Mouse (Mus musculus): ENCODE results near the gene Pde4b. TPM values are rescaled to one million over a fixed set of nuclear protein-coding genes. Genes with fewer than 3 reads are reported as not detected.

The Pde4b gene
- polyA plus RNA-seq, 1 experiment from 2014 or later = 3.1 TPM

DNA sequence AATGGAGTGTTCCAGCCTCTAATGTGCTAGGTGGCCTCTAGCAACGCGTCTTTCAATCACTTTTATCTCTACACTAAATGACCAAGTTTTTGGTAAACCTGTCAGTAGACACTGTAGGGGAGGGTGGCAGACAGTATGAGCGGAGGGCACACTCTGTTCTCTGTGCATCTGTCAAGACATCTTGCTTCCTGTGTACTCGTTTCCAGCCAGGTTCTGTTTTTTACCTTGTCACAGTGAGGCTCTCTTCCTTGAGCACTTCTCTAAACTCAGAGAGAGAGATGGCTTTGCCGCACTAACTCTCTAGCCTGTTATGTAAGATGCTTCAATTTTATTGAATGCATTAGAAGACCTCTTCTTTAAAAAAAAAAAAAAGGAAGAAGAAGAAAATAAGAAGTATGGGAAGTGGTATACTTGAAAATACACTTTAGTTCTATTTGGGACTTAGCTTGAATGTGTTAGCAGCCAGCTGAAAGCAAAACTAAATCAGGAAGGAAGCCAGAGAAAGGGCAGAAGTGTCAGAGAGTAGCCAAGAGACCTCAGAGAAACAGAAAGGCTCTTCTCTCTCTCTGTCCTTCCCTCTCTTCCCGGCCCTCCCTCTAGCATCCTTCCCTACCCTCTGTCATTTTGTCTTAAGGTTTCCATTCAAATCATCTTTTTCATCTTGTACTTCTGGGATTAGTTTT is 202.8 kb downstream of the Pde4b start:
- no peak for ATAC-seq (ENCODE audit: low read depth)
- Histone ChIP-seq H3K4me1 (ENCODE audit: control insufficient read depth, low read depth, low read length) (no peaks in the 10 kb centered on the region), H3K27me3 (ENCODE audit: control insufficient read depth, insufficient read depth, low read depth, low read length) (no peaks in the 10 kb centered on the region), H3K9me3 (replicated peaks; ENCODE audit: control insufficient read depth, low read length) (no peaks in the 10 kb centered on the region), H3K4me2 (ENCODE audit: low read depth, low read length) (no peak overlapping the region), H3K27ac (ENCODE audit: low read length) (no peak overlapping the region), H3K9ac (ENCODE audit: low read depth, low read length) (no peak overlapping the region), H3K36me3 (ENCODE audit: control insufficient read depth, insufficient read depth) (no peaks in the 10 kb centered on the region), H3K4me3 (ENCODE audit: low read depth, low read length) (no peak overlapping the region)
- 23% methylated on average over 6 of the region's 6 CpGs for WGBS (ENCODE audit: insufficient replicate concordance)

DNA sequence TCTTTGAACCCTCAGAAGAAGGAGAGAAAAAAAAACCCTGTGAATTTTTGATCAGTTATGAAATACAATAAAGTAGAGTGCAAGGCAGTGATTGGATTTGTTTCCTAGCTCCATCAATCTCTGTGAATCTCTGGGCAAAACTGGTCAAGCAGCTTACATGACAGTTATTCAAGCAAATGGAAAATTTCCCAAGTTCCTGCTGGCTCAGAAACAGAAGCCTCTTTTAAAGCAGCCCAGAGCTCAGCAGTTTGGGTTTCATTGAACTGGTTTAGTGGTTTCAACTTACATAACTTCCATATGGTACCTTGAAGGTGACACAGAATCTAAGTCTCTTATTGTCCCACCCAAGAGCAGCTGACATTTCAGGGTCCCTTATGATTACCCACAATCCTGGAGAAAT is 210.2 kb downstream of the Pde4b start:
- ATAC-seq (ENCODE audit: low read depth) = no peak
- H3K27ac ChIP-seq (ENCODE audit: low read length) = no peak overlapping the region
- H3K4me3 ChIP-seq (ENCODE audit: low read depth, low read length) = no peak overlapping the region
- no peaks in the 10 kb centered on the region for H3K9me3 ChIP-seq (replicated peaks; ENCODE audit: control insufficient read depth, low read length)
- no peak overlapping the region for H3K9ac ChIP-seq (ENCODE audit: low read depth, low read length)
- no peaks in the 10 kb centered on the region for H3K4me1 ChIP-seq (ENCODE audit: control insufficient read depth, low read depth, low read length)
- H3K27me3 ChIP-seq (ENCODE audit: control insufficient read depth, insufficient read depth, low read depth, low read length) = no peaks in the 10 kb centered on the region
- H3K36me3 ChIP-seq (ENCODE audit: control insufficient read depth, insufficient read depth) = no peaks in the 10 kb centered on the region
- no peak overlapping the region for H3K4me2 ChIP-seq (ENCODE audit: low read depth, low read length)

DNA sequence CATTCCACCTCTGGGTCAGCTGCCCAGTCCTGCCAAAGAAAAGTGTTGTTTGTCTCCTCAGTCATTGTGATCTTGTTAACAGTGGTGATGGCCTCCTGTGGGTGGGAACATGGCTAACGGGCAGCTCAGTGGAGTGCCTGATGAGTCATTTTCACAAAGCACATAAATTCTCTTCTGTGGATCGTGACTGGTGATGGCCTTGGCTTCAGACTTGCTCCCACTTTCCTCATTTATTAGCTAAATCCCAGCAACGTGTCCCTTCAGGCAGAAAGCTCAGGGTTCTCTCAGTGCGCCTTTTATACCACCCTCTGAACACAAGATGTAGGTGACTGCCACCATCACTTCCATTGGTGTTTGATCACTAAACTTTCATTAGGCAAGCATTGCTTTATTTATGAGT is 215.2 kb downstream of the Pde4b start:
- 46% methylated on average over 4 of the region's 4 CpGs for WGBS (ENCODE audit: insufficient replicate concordance)
- no peak overlapping the region for H3K9ac ChIP-seq (ENCODE audit: low read depth, low read length)
- H3K36me3 ChIP-seq (ENCODE audit: control insufficient read depth, insufficient read depth) = no peaks in the 10 kb centered on the region
- H3K27ac ChIP-seq (ENCODE audit: low read length) = no peak overlapping the region
- H3K4me1 ChIP-seq (ENCODE audit: control insufficient read depth, low read depth, low read length) = no peaks in the 10 kb centered on the region
- H3K4me3 ChIP-seq (ENCODE audit: low read depth, low read length) = no peak overlapping the region
- ATAC-seq (ENCODE audit: low read depth) = no peak
- H3K27me3 ChIP-seq (ENCODE audit: control insufficient read depth, insufficient read depth, low read depth, low read length) = no peaks in the 10 kb centered on the region
- H3K9me3 ChIP-seq (replicated peaks; ENCODE audit: control insufficient read depth, low read length) = no peaks in the 10 kb centered on the region
- H3K4me2 ChIP-seq (ENCODE audit: low read depth, low read length) = no peak overlapping the region

DNA sequence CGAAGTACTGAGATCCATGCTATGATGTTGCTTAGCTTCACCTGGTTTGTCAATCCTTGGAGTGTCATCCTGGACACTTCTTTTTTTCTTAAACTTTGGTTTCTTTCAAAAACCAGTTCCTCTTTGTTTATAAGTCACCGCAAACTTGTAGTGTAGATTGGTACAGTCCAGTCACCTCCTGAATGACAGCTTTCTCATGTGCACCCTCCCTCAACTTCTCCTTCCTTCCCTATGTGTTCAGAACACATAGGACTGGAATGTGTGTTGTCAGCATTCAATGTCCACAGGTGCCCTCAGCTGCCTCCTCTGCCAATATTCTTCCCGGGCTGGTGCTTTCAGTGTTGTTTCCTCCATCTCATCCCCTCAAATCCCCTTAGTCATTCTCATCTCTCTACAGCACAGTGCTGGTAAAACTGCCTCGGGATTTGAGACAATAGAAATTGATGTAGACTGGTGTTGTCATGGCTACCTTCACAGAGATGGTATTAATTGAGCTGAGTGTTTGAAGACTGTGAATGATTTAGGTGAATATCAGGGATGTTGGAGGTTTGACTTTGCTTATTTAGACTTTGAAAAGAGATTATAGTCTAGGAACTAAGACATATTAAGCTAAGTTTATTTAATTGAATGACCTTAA is 220.4 kb downstream of the Pde4b start:
- no peaks in the 10 kb centered on the region for H3K4me1 ChIP-seq (ENCODE audit: control insufficient read depth, low read depth, low read length)
- no peak overlapping the region for H3K4me3 ChIP-seq (ENCODE audit: low read depth, low read length)
- ATAC-seq (ENCODE audit: low read depth) = no peak
- H3K9ac ChIP-seq (ENCODE audit: low read depth, low read length) = no peak overlapping the region
- H3K27me3 ChIP-seq (ENCODE audit: control insufficient read depth, insufficient read depth, low read depth, low read length) = no peaks in the 10 kb centered on the region
- no peaks in the 10 kb centered on the region for H3K36me3 ChIP-seq (ENCODE audit: control insufficient read depth, insufficient read depth)
- H3K27ac ChIP-seq (ENCODE audit: low read length) = no peak overlapping the region
- H3K9me3 ChIP-seq (replicated peaks; ENCODE audit: control insufficient read depth, low read length) = no peaks in the 10 kb centered on the region
- H3K4me2 ChIP-seq (ENCODE audit: low read depth, low read length) = no peak overlapping the region
- WGBS (ENCODE audit: insufficient replicate concordance) = 56% methylated on average over 4 of the region's 4 CpGs

DNA sequence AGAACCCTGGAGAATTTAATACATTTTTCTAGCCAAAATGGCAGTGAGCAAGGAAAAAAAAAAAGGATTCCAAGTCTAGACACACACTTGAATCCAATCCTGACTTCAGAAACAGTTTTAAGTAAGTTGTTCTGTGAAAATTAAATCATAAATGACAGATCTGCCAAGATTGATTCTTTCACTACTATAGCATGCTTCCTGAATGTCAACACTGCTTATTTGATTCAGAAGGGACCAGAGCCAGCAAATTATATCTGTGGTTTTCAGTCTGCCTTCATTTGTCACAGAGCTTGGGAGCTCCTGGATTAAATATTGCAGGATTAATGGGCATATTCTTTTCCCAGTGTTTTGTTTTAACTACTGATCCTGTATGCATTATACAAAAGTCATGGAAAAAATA is 223.3 kb downstream of the Pde4b start:
- no peaks in the 10 kb centered on the region for H3K27me3 ChIP-seq (ENCODE audit: control insufficient read depth, insufficient read depth, low read depth, low read length)
- no peak overlapping the region for H3K4me3 ChIP-seq (ENCODE audit: low read depth, low read length)
- no peaks in the 10 kb centered on the region for H3K9me3 ChIP-seq (replicated peaks; ENCODE audit: control insufficient read depth, low read length)
- H3K4me1 ChIP-seq (ENCODE audit: control insufficient read depth, low read depth, low read length) = no peaks in the 10 kb centered on the region
- ATAC-seq (ENCODE audit: low read depth) = no peak
- no peak overlapping the region for H3K4me2 ChIP-seq (ENCODE audit: low read depth, low read length)
- no peaks in the 10 kb centered on the region for H3K36me3 ChIP-seq (ENCODE audit: control insufficient read depth, insufficient read depth)
- no peak overlapping the region for H3K9ac ChIP-seq (ENCODE audit: low read depth, low read length)
- no peak overlapping the region for H3K27ac ChIP-seq (ENCODE audit: low read length)

DNA sequence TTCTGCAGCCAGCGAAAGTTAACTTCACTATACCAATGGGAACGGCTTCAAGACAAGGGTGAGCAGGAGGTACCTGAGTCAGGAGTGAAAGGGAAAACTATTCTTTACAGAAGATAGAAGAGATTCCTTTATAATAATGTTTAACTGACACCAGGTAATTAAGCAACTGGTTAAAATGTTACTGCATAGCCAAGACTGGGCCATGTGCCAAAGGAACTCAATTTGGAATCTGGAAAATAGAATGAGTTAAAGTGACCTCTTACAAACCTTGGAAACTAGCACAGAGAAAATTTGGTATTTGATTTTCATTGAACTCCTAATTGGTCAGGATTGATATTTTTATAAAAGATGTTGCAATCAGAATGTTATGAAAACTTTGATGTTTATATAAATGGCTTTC is 228.7 kb downstream of the Pde4b start:
- Histone ChIP-seq H3K9me3 (replicated peaks; ENCODE audit: control insufficient read depth, low read length) (no peaks in the 10 kb centered on the region), H3K4me2 (ENCODE audit: low read depth, low read length) (no peak overlapping the region), H3K4me1 (ENCODE audit: control insufficient read depth, low read depth, low read length) (no peaks in the 10 kb centered on the region), H3K36me3 (ENCODE audit: control insufficient read depth, insufficient read depth) (no peaks in the 10 kb centered on the region), H3K27ac (ENCODE audit: low read length) (no peak overlapping the region), H3K9ac (ENCODE audit: low read depth, low read length) (no peak overlapping the region), H3K4me3 (ENCODE audit: low read depth, low read length) (no peak overlapping the region), H3K27me3 (ENCODE audit: control insufficient read depth, insufficient read depth, low read depth, low read length) (no peaks in the 10 kb centered on the region)
- ATAC-seq (ENCODE audit: low read depth) = no peak
- 59% methylated on average over 2 of the region's 2 CpGs for WGBS (ENCODE audit: insufficient replicate concordance)

DNA sequence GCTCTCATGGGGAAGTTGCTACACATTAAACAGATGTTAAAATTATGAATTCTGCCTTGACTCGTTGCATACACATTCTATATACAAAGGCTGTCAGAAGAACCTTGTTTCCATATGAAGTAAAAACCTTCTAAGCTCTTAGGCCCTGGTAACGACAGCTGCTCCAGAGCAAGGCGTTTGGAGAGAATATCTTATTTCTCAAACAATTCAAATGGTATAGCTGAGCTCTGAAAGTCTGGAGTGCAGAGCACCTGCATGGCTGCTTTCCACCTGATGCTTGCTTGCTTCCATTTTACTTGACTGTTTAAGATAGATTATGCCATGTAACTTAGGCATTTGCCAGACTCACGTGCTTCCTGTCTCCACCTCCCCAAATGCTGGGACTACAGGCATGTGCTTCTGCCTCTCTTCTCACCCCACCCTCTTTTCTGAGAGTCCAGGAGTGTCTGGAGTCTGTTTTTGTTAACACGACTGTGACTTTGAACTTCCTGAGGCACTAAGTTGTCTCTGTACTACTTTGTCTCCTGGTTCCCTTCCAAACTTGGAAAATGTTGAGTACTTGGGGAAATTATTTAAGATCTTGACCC is 229.4 kb downstream of the Pde4b start:
- Histone ChIP-seq H3K27me3 (ENCODE audit: control insufficient read depth, insufficient read depth, low read depth, low read length) (no peaks in the 10 kb centered on the region), H3K9ac (ENCODE audit: low read depth, low read length) (no peak overlapping the region), H3K27ac (ENCODE audit: low read length) (no peak overlapping the region), H3K4me3 (ENCODE audit: low read depth, low read length) (no peak overlapping the region), H3K9me3 (replicated peaks; ENCODE audit: control insufficient read depth, low read length) (no peaks in the 10 kb centered on the region), H3K4me2 (ENCODE audit: low read depth, low read length) (no peak overlapping the region), H3K4me1 (ENCODE audit: control insufficient read depth, low read depth, low read length) (no peaks in the 10 kb centered on the region), H3K36me3 (ENCODE audit: control insufficient read depth, insufficient read depth) (no peaks in the 10 kb centered on the region)
- ATAC-seq (ENCODE audit: low read depth) = no peak
- 44% methylated on average over 5 of the region's 5 CpGs for WGBS (ENCODE audit: insufficient replicate concordance)

DNA sequence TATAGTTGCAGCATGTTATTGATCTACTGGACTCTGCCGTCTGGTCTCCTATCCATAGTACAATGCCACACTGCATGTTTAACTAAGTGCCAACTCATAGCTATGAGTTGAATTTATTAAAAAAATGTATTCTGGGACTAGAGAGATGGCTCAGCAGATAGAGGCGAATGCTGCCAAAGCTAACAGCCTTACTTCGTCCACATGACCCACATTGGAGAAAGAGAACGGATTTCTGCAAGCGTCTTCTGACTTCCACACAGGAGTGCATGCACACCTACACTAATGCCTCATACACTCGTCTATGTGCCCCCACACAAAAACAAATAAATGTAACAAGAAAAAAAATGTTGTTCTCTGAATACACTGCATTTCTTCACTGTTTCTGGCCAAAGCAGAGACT is 231.3 kb downstream of the Pde4b start:
- H3K36me3 ChIP-seq (ENCODE audit: control insufficient read depth, insufficient read depth) = no peaks in the 10 kb centered on the region
- H3K9me3 ChIP-seq (replicated peaks; ENCODE audit: control insufficient read depth, low read length) = no peaks in the 10 kb centered on the region
- H3K4me3 ChIP-seq (ENCODE audit: low read depth, low read length) = no peak overlapping the region
- no peaks in the 10 kb centered on the region for H3K4me1 ChIP-seq (ENCODE audit: control insufficient read depth, low read depth, low read length)
- ATAC-seq (ENCODE audit: low read depth) = no peak
- WGBS (ENCODE audit: insufficient replicate concordance) = 56% methylated on average over 6 of the region's 6 CpGs
- no peaks in the 10 kb centered on the region for H3K27me3 ChIP-seq (ENCODE audit: control insufficient read depth, insufficient read depth, low read depth, low read length)
- no peak overlapping the region for H3K9ac ChIP-seq (ENCODE audit: low read depth, low read length)
- no peak overlapping the region for H3K27ac ChIP-seq (ENCODE audit: low read length)
- no peak overlapping the region for H3K4me2 ChIP-seq (ENCODE audit: low read depth, low read length)

DNA sequence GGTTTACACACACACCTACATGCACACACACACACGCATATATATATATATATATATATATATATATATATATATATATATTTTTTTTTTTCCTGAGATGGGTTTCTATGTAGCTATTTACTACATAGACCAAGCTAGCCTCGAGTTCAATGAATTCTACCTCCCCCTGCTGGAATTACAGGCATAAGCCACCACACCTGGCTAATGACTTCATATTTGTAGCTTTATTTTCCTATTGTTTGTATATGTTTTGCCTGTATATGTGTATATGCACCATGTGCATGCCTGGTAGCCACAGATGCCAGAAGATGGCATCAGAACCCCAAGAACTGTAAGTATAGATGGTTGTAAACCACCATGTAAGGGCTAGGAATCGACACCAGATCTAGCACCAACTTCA is 234.0 kb downstream of the Pde4b start:
- Histone ChIP-seq H3K4me2 (ENCODE audit: low read depth, low read length) (no peak overlapping the region), H3K4me3 (ENCODE audit: low read depth, low read length) (no peak overlapping the region), H3K27ac (ENCODE audit: low read length) (no peak overlapping the region), H3K9ac (ENCODE audit: low read depth, low read length) (no peak overlapping the region), H3K9me3 (replicated peaks; ENCODE audit: control insufficient read depth, low read length) (no peaks in the 10 kb centered on the region), H3K36me3 (ENCODE audit: control insufficient read depth, insufficient read depth) (no peaks in the 10 kb centered on the region), H3K4me1 (ENCODE audit: control insufficient read depth, low read depth, low read length) (no peaks in the 10 kb centered on the region), H3K27me3 (ENCODE audit: control insufficient read depth, insufficient read depth, low read depth, low read length) (no peaks in the 10 kb centered on the region)
- 41% methylated on average over 3 of the region's 3 CpGs for WGBS (ENCODE audit: insufficient replicate concordance)
- ATAC-seq (ENCODE audit: low read depth) = no peak
